Mouse (Mus musculus) adrenal gland, postnatal 4 days (tissue): Measurements from ENCODE around the gene Pcolce. TPM values are rescaled to one million over a fixed set of nuclear protein-coding genes. Genes with fewer than 3 reads are reported as not detected.
A peak's percentile ranks its signal among the peaks of the same experiment; 100 is the strongest.

Experiments
- DNase-seq, 2 experiments: peaks; one replicate each; pipeline ENCODE4 v3.0.0; 2021 to 2022; ENCODE audit warnings: low spot score in 2 of 2, mixed read lengths in 2 of 2
- total RNA-seq, 2 experiments: library from RNA; stranded (reverse); gene quantifications; 2 replicates each; pipeline ENCODE4 v1.2.3; 2021

Gene Pcolce
- total RNA-seq, 2 experiments from 2014 or later: 549 to 594 TPM

DNA sequence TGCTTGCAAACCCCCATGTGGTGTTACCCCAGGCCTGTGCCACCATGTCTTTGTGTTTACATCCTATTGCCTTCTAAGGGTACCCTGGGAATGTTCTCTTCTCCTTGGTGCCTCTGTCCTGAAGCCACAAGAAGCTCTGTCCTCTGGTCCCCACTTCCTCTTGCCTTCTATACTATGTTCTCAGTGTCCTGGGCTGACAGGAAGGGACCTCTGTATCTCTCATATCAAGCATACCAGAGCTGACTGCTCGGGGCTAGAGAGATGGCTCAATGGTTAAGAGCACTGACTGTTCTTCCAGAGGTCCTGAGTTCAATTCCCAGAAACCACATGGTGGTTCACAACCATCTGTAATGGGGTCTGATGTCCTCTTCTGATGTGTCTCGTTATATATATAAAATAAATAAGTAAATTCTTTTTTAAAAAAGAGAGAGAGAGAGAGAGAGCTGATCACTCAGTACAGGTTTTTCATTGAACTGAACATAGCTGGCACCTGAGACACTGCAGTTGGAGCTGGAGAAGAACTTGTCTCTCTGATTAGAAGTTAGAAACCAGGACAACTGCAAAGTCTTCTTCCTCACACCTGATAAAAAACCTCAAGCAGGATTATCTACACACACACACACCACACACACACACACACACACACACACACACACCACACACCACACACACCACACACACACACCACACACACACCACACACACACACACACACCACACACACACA is 15.3 kb downstream of the Pcolce start:
- no peak for DNase-seq

DNA sequence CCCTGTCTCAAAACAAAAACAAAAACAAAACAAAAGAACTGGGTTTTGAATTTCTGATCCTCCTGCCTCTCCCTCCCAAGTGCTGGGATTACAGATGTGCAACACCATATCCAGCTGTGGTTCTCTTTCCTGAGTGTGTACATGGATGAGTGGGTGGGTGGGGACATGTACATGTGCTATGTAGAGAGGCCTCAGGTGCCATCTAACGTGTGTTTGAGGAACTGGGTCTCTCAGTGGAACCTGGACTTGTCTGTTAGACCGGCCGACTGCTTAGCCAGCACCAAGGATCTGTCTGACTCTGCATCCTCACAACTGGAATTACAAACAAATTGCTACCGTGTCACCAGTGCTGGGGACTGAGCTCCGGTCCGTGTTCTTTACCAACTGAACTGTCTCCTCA is 16.0 kb downstream of the Pcolce start:
- DNase-seq: no peak

DNA sequence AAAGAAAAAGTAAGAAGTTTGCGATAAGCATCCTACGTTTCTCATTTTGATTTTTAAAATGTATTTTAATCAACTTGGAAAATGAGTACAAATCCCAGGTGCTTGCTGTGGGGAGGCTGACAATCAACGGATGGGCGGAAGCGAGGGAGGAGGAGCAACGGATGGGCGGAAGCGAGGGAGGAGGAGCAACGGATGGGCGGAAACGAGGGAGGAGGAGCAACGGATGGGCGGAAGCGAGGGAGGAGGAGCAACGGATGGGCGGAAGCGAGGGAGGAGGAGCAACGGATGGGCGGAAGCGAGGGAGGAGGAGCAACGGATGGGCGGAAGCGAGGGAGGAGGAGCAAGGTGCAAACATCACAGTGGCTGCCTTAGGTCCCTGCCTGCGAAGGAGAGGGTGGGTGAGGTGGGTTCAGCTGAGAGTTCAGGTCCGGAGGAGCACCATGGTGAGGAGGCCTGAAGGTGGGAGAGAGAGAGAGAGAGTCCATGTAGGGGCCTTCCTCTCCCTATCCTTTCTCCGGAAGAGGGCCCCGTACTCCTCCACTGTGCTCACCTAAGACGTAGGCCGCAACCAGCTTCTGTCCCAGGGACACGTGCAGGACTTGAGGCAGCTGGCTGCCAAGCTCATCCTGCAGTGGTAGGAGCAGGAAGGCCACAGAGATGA is 16.9 kb downstream of the Pcolce start:
- no peak for DNase-seq

DNA sequence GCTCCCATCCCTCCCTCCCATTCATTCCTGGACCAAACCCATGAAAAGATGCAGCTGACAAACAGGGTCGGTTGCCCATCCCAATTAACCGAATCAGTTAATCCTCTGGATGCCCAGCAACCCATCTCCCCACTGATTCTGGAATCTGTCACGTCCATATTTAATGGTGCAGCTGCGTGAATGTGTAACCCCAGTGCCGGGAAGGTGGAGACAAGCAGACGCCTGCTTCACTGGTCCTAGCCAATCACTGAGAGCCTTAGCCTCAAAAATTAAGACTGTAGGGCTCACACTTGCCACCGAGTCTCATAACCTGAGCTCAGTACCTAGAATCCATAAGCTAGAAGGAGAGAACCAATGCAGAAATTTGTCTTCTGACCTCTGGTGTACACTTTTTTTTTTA is 17.7 kb downstream of the Pcolce start:
- DNase-seq: no peak

DNA sequence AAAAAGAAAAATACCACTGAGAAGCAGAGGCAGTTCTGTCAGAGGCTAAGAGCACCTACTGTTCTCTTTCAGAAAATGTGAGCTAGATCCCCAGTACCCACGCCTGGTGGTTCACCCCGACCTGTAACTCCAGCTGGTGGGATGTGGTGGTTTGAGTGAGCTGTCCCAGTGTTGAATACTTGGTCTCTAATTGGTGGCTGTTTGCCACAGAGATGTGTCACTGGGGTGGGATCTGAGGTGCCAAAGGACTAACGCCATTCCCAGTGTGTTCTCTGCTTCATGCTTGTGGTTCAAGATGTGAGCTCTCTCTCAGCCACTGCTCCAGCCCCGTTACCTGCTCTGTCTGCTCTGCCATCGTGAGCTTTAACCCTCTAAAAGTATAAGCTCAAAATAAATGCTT is 23.1 kb downstream of the Pcolce start:
- DNase-seq: no peak

DNA sequence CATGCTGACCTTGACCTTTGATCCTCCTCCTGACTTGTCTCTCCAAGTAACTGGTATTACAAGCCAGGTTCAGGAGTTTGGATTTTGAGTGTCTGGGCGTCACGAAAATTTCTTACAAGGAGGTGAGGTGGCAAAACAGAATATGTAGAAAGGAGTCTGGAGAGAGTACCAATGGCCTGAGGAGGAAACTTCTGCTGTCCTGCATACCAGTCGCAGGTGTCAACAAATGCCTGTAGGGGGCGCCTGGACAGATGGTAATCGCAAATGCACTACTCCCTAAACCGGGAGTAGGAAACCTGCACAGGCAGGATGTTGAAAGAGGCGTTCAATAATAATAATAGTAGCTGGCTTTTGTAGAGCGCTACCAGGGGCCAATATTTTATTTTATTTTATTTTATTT is 28.6 kb downstream of the Pcolce start:
- DNase-seq: peak in 1 of 2 experiments; percentile 57

DNA sequence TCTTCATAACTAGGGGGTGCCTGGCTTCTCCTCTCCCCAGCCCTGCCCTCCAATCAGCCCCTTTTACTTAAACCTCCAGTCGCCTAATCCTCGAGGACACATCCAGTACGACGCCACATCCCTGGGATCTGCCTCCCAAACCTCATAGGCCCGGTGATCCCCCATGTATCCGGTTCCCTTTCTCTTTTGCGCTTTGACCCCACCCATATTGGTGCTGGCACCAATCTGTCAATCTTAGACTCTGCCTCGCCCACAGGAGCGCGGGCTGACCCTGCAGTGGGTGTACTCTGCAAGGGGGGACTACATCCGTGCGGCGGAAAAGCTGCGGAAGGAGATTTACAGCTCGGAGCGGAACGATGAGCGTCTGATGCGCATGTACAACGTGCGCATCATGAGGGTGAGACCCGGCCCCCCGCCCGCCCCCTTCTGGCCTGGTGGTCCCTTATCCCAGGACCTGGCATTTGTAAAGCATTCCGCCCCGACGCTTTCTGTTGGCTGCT is 29.9 kb downstream of the Pcolce start:
- no peak for DNase-seq

DNA sequence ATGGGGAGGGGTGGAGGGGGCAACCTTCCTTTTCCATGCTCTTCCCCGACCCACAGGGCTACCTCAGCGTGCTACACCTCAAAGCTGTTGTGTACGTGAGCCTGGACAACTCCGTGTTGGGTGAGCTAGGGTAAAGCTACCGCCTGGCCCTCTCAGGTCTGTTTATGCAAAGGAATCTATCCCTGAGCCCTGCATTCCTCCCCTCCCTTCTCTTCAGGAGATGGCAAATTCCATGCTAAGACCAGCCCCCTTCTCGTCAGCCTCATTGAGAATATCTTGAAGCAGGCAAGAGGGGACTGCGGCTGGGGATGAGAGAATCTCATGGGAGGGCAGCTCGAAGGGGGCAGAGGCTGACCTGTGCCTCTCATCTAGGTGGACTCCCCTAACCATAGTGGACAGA is 30.9 kb downstream of the Pcolce start:
- DNase-seq: no peak

DNA sequence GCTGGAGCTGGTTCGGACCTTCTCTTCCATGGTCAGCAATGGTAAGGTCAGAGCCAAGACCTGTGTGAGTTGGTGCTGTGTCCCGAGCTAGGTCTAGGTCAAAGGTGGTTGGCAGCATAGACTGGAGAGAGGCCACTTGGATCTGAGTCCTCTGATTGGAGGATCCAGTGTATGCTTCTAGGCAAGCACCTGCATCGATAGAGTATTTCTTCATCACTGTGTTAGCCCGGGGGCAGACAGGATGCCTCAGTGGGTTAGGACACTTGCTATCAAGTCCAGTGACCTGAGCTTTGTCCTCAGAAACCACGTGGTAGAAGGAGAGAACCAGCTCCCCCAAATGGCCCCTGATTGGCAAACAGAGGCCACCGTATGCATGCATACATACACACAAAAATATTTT is 33.3 kb downstream of the Pcolce start:
- DNase-seq: no peak

DNA sequence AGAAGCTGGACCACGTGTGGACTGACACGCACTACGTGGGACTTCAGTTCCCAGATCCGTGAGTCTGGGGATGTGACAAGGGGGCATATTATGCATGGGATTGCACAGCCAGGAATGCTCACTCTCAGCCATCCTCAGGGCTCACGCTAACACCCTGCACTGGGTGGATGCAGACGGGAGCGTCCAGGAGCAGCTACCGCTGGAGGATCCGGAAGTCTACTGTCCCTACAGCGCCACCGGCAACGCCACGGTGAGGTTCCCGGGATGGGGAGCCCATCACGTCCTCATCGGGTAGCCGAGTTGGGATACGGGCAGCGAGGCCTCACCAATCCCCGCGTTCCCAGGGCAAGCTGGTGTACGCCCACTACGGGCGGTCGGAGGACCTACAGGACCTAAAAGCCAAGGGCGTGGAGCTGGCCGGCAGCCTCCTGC is 39.1 kb downstream of the Pcolce start:
- DNase-seq: peak in 1 of 2 experiments; percentile 20

DNA sequence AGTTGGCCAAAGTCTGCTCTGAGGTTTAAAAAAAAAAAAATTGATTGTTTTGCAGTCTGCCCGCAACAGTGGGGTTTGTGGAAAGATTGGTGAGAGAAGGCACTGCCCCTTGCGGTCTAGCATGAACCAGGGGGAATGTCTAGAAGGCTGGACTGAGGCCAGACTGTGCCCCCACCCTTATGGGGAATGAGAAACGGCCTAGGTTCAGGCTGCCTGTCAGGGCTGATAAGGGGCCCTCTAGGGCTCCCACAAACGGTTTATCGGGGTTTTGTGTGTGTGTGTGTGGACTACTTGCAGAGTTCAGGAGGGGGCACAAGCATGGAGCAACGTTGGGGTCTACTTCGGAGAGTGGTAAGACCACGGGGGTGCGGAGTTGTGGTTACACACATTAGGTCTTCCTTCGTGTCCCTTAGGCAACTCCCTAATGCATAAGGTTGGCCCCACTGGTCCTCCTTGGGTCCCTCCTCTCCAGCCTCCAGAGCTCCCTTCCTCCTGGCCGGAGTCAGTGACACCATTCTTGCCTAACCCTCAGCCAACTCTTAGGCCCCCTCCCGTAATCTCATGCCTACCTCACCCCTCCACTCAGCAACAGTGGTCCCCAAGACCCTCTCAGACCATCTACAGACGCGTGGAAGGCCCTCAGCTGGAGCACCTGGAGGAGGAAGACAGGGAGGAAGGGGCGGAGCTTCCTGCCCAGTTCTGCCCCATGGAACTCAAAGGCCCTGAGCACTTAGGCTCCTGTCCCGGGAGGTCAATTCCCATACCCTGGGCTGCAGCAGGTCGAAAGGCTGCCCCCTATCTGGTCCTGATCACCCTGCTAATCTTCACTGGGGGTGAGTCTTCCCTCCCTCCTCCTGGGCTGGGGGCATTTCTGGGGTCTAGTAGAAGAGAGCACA is 42.6 kb downstream of the Pcolce start:
- no peak for DNase-seq

DNA sequence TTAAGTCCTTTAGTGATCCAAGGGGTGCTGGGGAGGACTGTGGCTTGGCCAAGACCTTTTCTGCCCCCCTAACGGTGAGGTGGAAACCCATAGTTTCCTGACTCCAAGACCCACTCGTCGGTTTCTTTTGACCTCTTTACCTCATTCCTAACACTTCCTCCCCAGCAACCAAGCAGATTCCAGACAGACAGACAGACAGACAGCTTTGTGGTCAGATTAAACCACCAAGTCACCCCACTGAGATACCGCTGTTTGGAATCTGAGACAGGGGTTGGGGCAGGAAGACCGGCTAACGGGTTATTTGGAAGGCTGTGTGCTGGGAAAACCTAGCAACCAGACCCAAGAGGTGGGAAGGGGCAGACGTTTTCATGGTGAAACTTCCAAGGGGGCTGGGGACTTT is 43.4 kb downstream of the Pcolce start:
- no peak for DNase-seq

DNA sequence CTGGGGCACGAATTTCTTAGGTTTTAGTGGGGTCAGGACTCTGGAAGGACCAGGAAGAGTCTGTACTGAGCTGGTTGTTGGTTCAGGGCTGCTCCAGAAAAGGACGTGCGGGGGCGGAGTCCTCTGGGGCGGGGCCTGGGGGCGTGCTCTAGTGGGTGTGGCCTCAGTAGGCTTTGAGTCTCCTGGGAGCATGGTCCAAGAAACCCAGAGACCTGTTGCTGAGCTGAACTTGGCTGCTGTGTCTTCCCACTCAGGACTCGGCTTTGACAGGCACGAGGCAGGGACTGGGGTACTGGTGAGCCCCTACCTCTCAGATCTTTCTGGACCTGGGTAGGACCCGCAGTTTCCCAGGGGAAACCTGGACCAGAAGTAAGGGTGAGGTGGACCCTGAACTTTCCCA is 43.9 kb downstream of the Pcolce start, which contains the start of gene Tfr2:
Tfr2 (plus strand) TSS at position 176 of the 400 bp plus-strand sequence.
- peak in 1 of 2 experiments; percentile 36 for DNase-seq

DNA sequence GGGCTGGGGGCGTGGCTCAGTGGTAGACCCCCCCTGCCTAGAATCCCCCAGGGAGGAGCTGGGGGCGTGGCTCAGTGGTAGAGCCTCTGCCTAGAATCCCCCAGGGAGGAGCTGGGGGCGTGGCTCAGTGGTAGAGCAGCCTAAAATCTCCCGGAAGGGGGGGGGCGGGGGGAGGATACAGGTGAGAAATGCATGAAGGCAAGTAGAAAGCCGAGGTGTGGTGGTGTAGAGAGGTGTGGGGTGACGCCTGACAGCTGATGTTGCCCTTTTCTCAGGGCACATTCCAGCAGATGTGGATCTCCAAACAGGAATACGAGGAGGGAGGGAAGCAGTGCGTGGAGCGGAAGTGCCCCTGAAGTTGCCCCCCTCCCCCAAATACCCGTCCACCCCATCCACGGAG is 44.6 kb downstream of the Pcolce start:
- DNase-seq: no peak

DNA sequence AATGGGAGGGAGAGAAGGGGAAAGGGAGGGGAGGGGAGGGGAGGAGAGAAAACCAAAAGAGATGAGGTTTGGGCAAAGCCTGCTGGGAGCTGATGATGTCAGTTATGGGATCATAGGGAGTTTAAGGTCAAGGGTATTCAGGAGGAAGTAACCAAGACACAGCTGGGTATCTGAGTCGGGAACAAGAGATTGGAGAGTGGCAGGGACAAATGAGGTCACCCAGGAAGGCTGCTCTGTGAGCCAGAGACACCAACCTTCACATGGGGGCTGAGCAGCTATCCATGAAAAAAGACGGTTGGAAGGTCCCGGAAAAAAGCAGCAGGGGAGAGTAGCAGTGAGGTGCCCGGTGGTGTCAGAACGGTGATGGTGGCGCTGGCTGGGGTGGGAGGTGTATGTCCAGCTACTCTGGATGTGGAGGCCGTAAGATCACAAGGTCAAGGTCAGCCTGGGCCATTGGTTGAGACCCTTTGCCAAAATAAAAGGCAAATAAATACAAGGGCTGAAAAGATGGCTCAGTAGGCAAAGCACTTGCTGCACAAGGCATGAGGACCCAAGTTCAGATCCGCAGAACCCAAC is 45.3 kb downstream of the Pcolce start:
- DNase-seq: no peak

DNA sequence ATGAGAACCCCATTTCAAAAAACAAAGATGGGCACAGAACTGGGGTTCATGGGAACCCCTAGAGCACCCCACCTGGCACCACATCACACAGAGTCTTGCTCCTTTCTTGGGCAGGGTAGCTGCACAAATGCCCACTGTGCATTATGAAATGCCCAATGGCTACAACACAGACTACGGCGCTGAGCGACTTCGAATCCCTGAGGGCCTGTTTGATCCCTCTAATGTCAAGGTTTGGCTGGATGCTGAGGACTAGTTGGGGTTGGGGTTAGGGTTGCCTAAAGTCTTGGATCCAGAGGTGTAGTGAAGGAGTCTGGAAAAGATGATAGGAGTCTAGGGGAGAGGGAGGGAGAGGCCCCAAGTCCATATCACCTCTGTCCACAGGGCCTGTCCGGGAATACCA is 47.2 kb downstream of the Pcolce start:
- no peak for DNase-seq

DNA sequence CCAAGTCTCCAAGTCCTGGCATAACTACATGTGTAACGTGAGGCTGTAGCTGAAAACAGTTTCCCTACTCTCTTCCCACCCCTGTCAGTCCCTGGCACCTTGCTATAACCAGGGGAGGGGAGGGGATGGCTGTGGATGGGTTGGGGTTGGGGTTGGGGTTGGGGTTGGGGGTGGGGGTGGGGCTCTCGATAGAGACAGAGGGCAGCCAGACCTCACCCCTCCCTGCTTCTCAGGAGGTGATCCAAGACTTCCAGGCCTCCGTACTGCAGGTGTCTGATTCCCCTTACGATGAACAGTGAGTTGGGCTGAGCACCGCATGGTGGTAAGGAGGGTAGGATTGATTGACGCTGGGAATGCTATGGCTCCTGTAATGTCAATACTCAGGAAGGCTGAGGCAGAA is 47.8 kb downstream of the Pcolce start:
- no peak for DNase-seq

DNA sequence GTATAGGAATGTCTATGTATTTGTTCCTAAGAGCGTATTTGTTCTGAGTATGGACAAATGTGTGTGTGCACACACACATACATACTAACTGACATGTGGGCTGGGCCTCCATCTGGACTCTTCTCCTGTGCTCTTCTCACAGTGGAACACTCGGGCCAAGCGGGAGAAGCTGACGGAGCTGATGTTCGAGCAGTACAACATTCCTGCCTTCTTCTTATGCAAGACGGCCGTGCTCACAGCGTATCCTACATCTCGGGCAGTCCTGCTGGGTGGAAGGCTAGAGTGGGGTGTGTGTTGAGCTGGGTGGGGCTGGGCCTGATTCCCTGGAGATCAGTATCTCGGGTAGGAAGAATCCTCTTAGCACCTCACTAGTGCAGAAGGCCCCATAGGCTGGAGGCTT is 50.6 kb downstream of the Pcolce start:
- DNase-seq: no peak

DNA sequence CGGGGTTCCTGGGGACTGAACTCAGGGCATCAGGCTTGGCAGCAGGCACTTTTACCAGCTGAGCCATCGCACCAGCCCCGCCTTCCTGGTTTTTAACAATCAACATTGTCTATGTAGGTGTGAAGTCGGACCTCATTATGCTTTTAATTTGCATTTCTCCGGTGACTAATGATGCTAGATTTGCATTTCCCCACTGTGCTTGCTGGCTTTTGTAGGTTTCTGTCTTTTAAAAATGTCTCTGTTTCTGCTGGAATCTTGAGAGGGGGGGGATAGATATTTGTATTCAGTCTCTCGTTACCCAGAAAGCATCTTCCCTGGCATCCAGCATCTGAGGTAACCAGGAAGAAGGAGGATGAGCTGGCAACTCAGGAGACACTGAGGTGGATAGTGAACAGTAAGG is 52.0 kb downstream of the Pcolce start:
- DNase-seq: no peak
